Mouse (Mus musculus): ENCODE data around the gene Faxc.

GRCm38 (mm10) chr4:21885831-21886230, 45.3 kb upstream of the Faxc start:
- TF ChIP-seq CTCF (IDR thresholded peaks at IDR 0.05) (no peak), EP300 (IDR thresholded peaks at IDR 0.05) (no peak)

Measured in lung, postnatal 0 days (tissue).